Mouse (Mus musculus) E14TG2a.4 (cell line): Measurements from ENCODE around the gene Ankrd45.

Experiments
- CTCF ChIP-seq: conservative IDR thresholded peaks from 2 replicates; pipeline ENCODE4 v1.5.1; 2014; ENCODE audit warnings: low read length
- POU5F1 ChIP-seq: IDR thresholded peaks from 2 replicates; pipeline ENCODE4 v1.6.1; 2014; ENCODE audit warnings: low read length, borderline replicate concordance

DNA sequence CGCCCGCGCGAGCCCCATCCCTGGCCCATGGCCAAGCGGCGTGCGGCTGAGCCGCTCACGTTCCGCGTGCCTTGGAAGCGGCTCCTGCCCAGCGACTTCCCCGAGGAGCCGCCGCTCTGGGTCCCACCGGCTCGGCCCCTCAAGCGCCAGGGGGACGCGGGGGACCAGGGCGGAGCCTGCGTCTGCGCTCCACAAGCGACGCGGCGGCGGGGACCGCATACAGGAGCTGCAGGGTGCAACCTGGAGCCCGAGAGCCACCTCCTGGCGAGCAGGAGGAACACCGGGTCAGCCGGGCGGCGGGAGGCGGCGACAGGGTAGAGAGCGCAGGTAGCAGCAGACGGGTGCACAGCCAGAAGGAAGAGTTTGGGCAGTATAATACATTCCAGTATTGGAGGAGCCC lies 28.2 kb downstream of the Ankrd45 start:
- TF ChIP-seq CTCF (peak; percentile 9; the same call in 1 of the 2 replicates), POU5F1 (no peak)
